Comparison of ENCODE assay signal across 9 mouse cellular contexts in the genomic region with DNA sequence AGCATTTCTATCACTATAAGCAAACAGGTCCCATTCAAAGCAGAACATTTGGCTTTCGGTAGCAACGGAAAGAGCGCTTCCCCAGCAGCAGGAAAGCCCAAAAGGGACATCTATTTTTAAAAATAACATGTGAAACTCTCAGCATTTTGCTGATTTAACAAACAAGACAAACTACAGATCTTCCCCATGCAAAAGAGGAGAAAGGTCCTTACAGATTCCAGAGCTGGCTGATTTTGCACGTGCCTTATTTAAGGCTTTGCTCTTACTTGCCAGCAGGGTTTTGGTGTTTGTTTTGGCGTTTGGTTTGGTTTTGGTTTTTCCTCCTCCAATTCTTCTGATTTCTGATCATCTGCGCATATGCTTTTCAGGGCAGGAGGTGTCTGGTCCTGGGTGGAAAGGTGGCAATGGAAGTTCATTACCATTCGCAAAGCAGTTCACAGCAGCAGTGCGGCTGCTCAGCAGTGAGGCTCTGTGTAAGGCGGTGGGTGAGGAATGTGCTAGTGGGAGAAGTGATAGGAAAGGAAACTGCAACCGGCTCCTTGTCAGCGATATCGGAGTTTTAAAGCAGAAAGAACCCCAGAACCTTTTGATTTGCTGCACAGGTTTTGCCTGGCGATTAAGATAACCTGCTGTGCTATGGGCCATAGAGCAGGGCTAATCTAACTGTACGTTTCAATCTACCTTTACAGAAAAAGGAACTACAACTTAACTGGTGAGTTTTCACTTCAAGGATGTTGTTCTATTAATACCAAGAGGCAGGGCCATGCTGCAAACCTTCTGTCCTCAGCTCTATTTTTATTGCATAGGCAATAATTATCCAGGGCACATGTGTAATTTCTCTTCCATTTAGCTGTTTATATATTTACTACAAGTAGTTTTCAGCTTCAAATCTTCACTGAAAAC. TPM values are rescaled to one million over a fixed set of nuclear protein-coding genes. Genes with fewer than 3 reads are reported as not detected.
A peak's percentile ranks its signal among the peaks of the same experiment; 100 is the strongest.
DNase-seq lines count a peak whose midpoint lies in the region; ATAC-seq lines count a peak whose summit lies in the region.
"Had no signal": no experiment of that assay in that cellular context is flagged by ENCODE, and none has a peak within 500 bp of the region (broad histone marks: within the 10 kb centered on the region; RNA-seq: fewer than 3 reads in every experiment).

No protein-coding gene starts in this region.

- H3K27ac ChIP-seq in kidney, embryonic 16.5 days (ENCODE audit: low read length) = peak overlapping the region; percentile 55

- ATAC-seq in kidney, embryonic 16.5 days (ENCODE audit: low FRiP score, low TSS enrichment) = no peak

- WGBS in kidney, embryonic 16.5 days = 22% methylated on average over 14 of the region's 14 CpGs

- H3K27me3 ChIP-seq in kidney, embryonic 16.5 days (ENCODE audit: insufficient read depth, low read length) = no peaks in the 10 kb centered on the region

- no peaks in the 10 kb centered on the region for H3K9me3 ChIP-seq in kidney, embryonic 16.5 days (ENCODE audit: low read length)

- H3K4me3 ChIP-seq in kidney, embryonic 16.5 days (ENCODE audit: low read length) = peak overlapping the region; percentile 13

- DNase-seq in layer of hippocampus, adult 11-12 months (ENCODE audit: low spot score) = peak; percentile 52
- no peak for DNase-seq in layer of hippocampus, adult 9-10 months (ENCODE audit: low spot score)
- peak; percentile 14 for DNase-seq in adrenal gland, postnatal 14 days
- peak; percentile 51 for DNase-seq in heart, adult 8-10 months (ENCODE audit: low spot score)
- peak; percentile 25 for DNase-seq in lung, postnatal 14 days
- DNase-seq in natural killer cell, adult 2 months (ENCODE audit: low spot score in 2 of 2) = no peak
- no peak for DNase-seq in retina, embryonic 14.5 days (ENCODE audit: low spot score)

- H3K4me2 ChIP-seq in kidney, embryonic 16.5 days (replicated peaks; ENCODE audit: low read depth, low read length) = peak overlapping the region; percentile 52

- peak overlapping the region; percentile 7; the same call in 1 of the 2 replicates for H3K9ac ChIP-seq in kidney, embryonic 16.5 days (replicated peaks; ENCODE audit: low read length)

- no peaks in the 10 kb centered on the region for H3K4me1 ChIP-seq in kidney, embryonic 16.5 days (ENCODE audit: insufficient read depth, low read length)

- no peaks in the 10 kb centered on the region for H3K36me3 ChIP-seq in kidney, embryonic 16.5 days (ENCODE audit: insufficient read depth, low read length)

RNA-seq across cellular contexts. Expression of gene Snx13, which starts 8.1 kb away (rescaled TPM):
- total RNA-seq in adrenal gland, postnatal 14 days (2021) = 31.7 and 35.6 TPM in 2 replicates
- total RNA-seq in heart, adult 8-10 months (2022) = 10 to 100 TPM; 57.1 to 78.2 (median 70.0) TPM
- polyA plus RNA-seq in kidney, embryonic 16.5 days (2015; fragmentation: Nextera tagmentation; extraction: Ambion mirVana) = 27.0 and 27.5 TPM in 2 replicates

RNA-seq across cellular contexts. Expression of gene Prps1l1, which starts 54.4 kb away (rescaled TPM):
- not detected in 2 replicates for total RNA-seq in adrenal gland, postnatal 14 days (2021)
- not detected for total RNA-seq in heart, adult 8-10 months (2022)
- polyA plus RNA-seq in kidney, embryonic 16.5 days (2015; fragmentation: Nextera tagmentation; extraction: Ambion mirVana) = not detected in 2 replicates
- total RNA-seq: layer of hippocampus, adult 8-10 months had no signal

Comparison
In these comparisons a context has a peak if more than half of its experiments do, and no peak if none do; other contexts are left out.
1. DNase-seq: peak in layer of hippocampus, adult 11-12 months (single experiment), adrenal gland, postnatal 14 days (single experiment), heart, adult 8-10 months (single experiment) and lung, postnatal 14 days (single experiment); none in layer of hippocampus, adult 9-10 months (single experiment), natural killer cell, adult 2 months (0 of 2) and retina, embryonic 14.5 days (single experiment).